Mouse (Mus musculus): ENCODE measurements around the gene Kalrn. TPM values are rescaled to one million over a fixed set of nuclear protein-coding genes. Genes with fewer than 3 reads are reported as not detected.
A peak's percentile ranks its signal among the peaks of the same experiment; 100 is the strongest.

Gene Kalrn
- total RNA-seq, 2 experiments from 2014 or later = 233 to 236 TPM

- DNase-seq = peak; percentile 35
- intact Hi-C loops (cut with DNase I) = no loop called here
Measured at GRCm38 (mm10) chr16:34157386-34158135, 415.8 kb downstream of the Kalrn start.

- intact Hi-C loops (cut with DNase I) = no loop called here
- no peak for DNase-seq
Measured at GRCm38 (mm10) chr16:34155696-34156095, 417.6 kb downstream of the Kalrn start.

- DNase-seq = no peak
- intact Hi-C loops (cut with DNase I) = no loop called here
Measured at GRCm38 (mm10) chr16:34154903-34155302, 418.4 kb downstream of the Kalrn start.

- intact Hi-C loops (cut with DNase I) = no loop called here
- DNase-seq = no peak
Measured at GRCm38 (mm10) chr16:34151528-34152071, 421.7 kb downstream of the Kalrn start.

GRCm38 (mm10) chr16:34141670-34142069, 431.7 kb downstream of the Kalrn start:
- intact Hi-C loops (cut with DNase I) = no loop called here
- no peak for DNase-seq

- intact Hi-C loops (cut with DNase I) = no loop called here
Measured at GRCm38 (mm10) chr16:34135074-34135473, 438.3 kb downstream of the Kalrn start.

GRCm38 (mm10) chr16:34134628-34135027, 438.7 kb downstream of the Kalrn start:
- no peak for DNase-seq
- intact Hi-C loops (cut with DNase I) = no loop called here

More at GRCm38 (mm10) chr16:34135074-34135473, 438.3 kb downstream of the Kalrn start:
- DNase-seq = no peak

- peak; percentile 79 for DNase-seq
- intact Hi-C loops (cut with DNase I) = no loop called here
Measured at GRCm38 (mm10) chr16:34125595-34125994, 447.7 kb downstream of the Kalrn start.

- DNase-seq = no peak
- intact Hi-C loops (cut with DNase I) = no loop called here
Measured at GRCm38 (mm10) chr16:34122486-34122885, 450.8 kb downstream of the Kalrn start.

GRCm38 (mm10) chr16:34121288-34121687, 452.0 kb downstream of the Kalrn start:
- intact Hi-C loops (cut with DNase I) = no loop called here
- no peak for DNase-seq

- DNase-seq = no peak
- intact Hi-C loops (cut with DNase I) = no loop called here
Measured at GRCm38 (mm10) chr16:34120801-34121201, 452.5 kb downstream of the Kalrn start.

GRCm38 (mm10) chr16:34119844-34120243, 453.5 kb downstream of the Kalrn start:
- no peak for DNase-seq
- intact Hi-C loops (cut with DNase I) = no loop called here

- DNase-seq = no peak
- intact Hi-C loops (cut with DNase I) = no loop called here
Measured at GRCm38 (mm10) chr16:34119370-34119769, 454.0 kb downstream of the Kalrn start.

- DNase-seq = peak; percentile 57
- intact Hi-C loops (cut with DNase I) = loop anchor here (5.0 kb wide), 1 partner anchor 292 kb away; no protein-coding TSS in a partner anchor
Measured at GRCm38 (mm10) chr16:34114665-34115064, 458.7 kb downstream of the Kalrn start.

- intact Hi-C loops (cut with DNase I) = loop anchor here (5.0 kb wide), 1 partner anchor 291 kb away; no protein-coding TSS in a partner anchor
- no peak for DNase-seq
Measured at GRCm38 (mm10) chr16:34113150-34113549, 460.2 kb downstream of the Kalrn start.

GRCm38 (mm10) chr16:34112490-34112889, 460.8 kb downstream of the Kalrn start:
- no peak for DNase-seq
- intact Hi-C loops (cut with DNase I) = loop anchor here (5.0 kb wide), 1 partner anchor 290 kb away; no protein-coding TSS in a partner anchor

- intact Hi-C loops (cut with DNase I) = loop anchor here (5.0 kb wide), 1 partner anchor 289 kb away; no protein-coding TSS in a partner anchor
- no peak for DNase-seq
Measured at GRCm38 (mm10) chr16:34110840-34111625, 462.3 kb downstream of the Kalrn start.

- intact Hi-C loops (cut with DNase I) = no loop called here
- DNase-seq = no peak
Measured at GRCm38 (mm10) chr16:34104427-34104826, 468.9 kb downstream of the Kalrn start.

- intact Hi-C loops (cut with DNase I) = no loop called here
Measured at GRCm38 (mm10) chr16:34102742-34103141, 470.6 kb downstream of the Kalrn start.

GRCm38 (mm10) chr16:34099795-34100194, 473.5 kb downstream of the Kalrn start:
- intact Hi-C loops (cut with DNase I) = no loop called here
- DNase-seq = no peak

More at GRCm38 (mm10) chr16:34102742-34103141, 470.6 kb downstream of the Kalrn start:
- no peak for DNase-seq

GRCm38 (mm10) chr16:34095548-34096141, 477.7 kb downstream of the Kalrn start:
- intact Hi-C loops (cut with DNase I) = no loop called here
- DNase-seq = peak; percentile 24

Measured in left cerebral cortex, postnatal 4 days (tissue).